9 mouse cellular contexts compared by ENCODE assay signal in the genomic region with DNA sequence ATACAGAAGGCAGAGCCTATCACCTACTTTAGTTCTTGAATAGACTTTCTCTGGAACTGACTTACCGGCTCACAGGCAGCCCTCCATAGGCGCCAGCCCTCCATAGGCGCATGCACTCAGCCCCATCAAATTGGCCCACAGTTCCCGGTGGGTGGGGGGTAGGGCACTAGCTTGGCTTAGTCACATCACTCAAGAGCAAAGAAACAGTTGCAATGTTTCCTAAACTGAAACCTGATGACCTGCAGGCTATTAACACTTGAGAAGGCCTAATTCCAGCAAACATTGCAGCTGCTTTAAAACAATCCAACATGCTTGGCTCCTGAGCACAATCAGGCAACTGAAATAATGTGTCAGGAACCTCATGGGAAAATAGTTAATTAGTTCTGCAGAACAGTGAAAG. TPM values are rescaled to one million over a fixed set of nuclear protein-coding genes. Genes with fewer than 3 reads are reported as not detected.
DNase-seq lines count a peak whose midpoint lies in the region; ATAC-seq and TF ChIP-seq lines count a peak whose summit lies in the region.
"Had no signal": no experiment of that assay in that cellular context is flagged by ENCODE, and none has a peak within 500 bp of the region (broad histone marks: within the 10 kb centered on the region; RNA-seq: fewer than 3 reads in every experiment).

No protein-coding gene starts in this region.

- no peak for TF ChIP-seq POLR2A in brain, embryonic 14.5 days (IDR thresholded peaks at IDR 0.05; ENCODE audit: borderline replicate concordance, extremely low read depth, insufficient read depth, insufficient read length, poor library complexity, severe bottlenecking)

- WGBS in heart, embryonic 14.5 days, result 25% methylated on average over 4 of the region's 4 CpGs

- ATAC-seq in heart, embryonic 14.5 days (ENCODE audit: insufficient number of reproducible peaks, insufficient read depth, low FRiP score, low read depth), result no peak

- H3K4me1 ChIP-seq in heart, embryonic 14.5 days (ENCODE audit: control insufficient read depth in 2 of 2, insufficient read depth in 2 of 2, low read length in 2 of 2), result peaks cover 54 to 93% of the 10 kb centered on the region in 2 experiments

- no peak for DNase-seq in heart, postnatal 25 days (ENCODE audit: low spot score)
- DNase-seq in 3134 (ENCODE audit: extremely low read depth, insufficient read length, low spot score), result peak; percentile 27
- peak; percentile 42 for DNase-seq in brain, embryonic 14.5 days (ENCODE audit: low read depth)
- DNase-seq in kidney, postnatal 10 days, result peak; percentile 37
- no peak for DNase-seq in spleen, adult 12 weeks (ENCODE audit: low spot score)
- no peak for DNase-seq in urinary bladder, adult 18-20 months (ENCODE audit: low spot score in 2 of 2)
- DNase-seq in layer of hippocampus, adult 18-20 months (ENCODE audit: low spot score in 2 of 2), result no peak
- DNase-seq: cerebellum, postnatal 25 days had no signal

- peak overlapping the region; percentile 41 for H3K4me2 ChIP-seq in heart, embryonic 14.5 days (ENCODE audit: low read length)

- H3K9me3 ChIP-seq in heart, embryonic 14.5 days (ENCODE audit: control insufficient read depth, low read length), result no peaks in the 10 kb centered on the region

- intact Hi-C loops in heart, postnatal 25 days (cut with DNase I), result no loop called here

- H3K9ac ChIP-seq in heart, embryonic 14.5 days (ENCODE audit: low read length), result peak overlapping the region; percentile 66

- H3K27me3 ChIP-seq in heart, embryonic 14.5 days (ENCODE audit: control insufficient read depth, insufficient read depth, low read length), result no peaks in the 10 kb centered on the region

- peak overlapping the region; percentile 81 to 89 for H3K27ac ChIP-seq in heart, embryonic 14.5 days (replicated peaks in 1 of 2; ENCODE audit: control insufficient read depth in 1 of 2, insufficient read depth in 1 of 2, low read depth in 2 of 2, low read length in 2 of 2)

- no peak for TF ChIP-seq CTCF in brain, embryonic 14.5 days (IDR thresholded peaks at IDR 0.05; ENCODE audit: borderline replicate concordance, extremely low read depth, insufficient read depth, insufficient read length)

- 0 out of 4 replicates have a peak overlapping the region, but pooled peaks of 1 of the 2 experiments have one; percentile 15 for H3K4me3 ChIP-seq in heart, embryonic 14.5 days (ENCODE audit: control insufficient read depth in 1 of 2, insufficient read depth in 1 of 2, low read depth in 1 of 2, low read length in 2 of 2)

- peaks cover 80% of the 10 kb centered on the region for H3K36me3 ChIP-seq in heart, embryonic 14.5 days (ENCODE audit: control insufficient read depth, insufficient read depth, low read length)

RNA-seq across cellular contexts. Expression of a gene that starts 18.2 kb away (rescaled TPM):
- polyA plus RNA-seq in heart, embryonic 14.5 days (2014; fragmentation: Nextera tagmentation; extraction: Ambion mirVana), result 196 and 201 TPM in 2 replicates
- total RNA-seq in heart, postnatal 25 days (2021), result 100 to 1,000 TPM in 1 of 2 experiments, 10 to 100 TPM in 1; 99.0 to 108 TPM
- polyA plus RNA-seq in brain, embryonic 14.5 days (2012; rRNA removed), result 16.4 and 24.5 TPM in 2 replicates
- total RNA-seq in layer of hippocampus, adult 18-20 months (2021), result 10 to 100 TPM; 27.4 to 27.8 TPM

Comparison
In these comparisons a context has a peak if more than half of its experiments do, and no peak if none do; other contexts are left out.
1. DNase-seq: peak in 3134 (single experiment), brain, embryonic 14.5 days (single experiment) and kidney, postnatal 10 days (single experiment); none in heart, postnatal 25 days (single experiment), spleen, adult 12 weeks (single experiment), urinary bladder, adult 18-20 months (0 of 2) and layer of hippocampus, adult 18-20 months (0 of 2).